In the genomic region with DNA sequence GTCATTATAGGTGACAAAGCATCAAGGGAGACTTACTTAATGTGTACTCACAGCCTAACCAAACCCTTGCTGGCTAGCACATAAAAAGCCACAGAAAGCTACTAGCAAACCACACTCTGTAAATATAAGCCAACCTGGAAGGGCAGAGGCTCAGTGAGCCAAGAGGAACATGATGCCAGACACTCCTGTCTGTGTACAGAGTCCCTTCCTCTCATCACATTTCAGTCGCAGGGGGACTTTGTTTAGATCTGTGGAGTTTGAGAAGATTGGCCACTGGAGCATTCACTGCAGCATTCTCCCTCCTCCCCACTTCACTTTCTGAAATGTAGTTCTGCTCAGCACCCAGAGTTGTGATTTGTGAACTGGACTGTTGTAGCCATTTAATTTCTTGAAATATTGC, we compare ENCODE assay signal across 25 mouse cellular contexts.
DNase-seq lines count a peak whose midpoint lies in the region; ATAC-seq and TF ChIP-seq lines count a peak whose summit lies in the region.
"Had no signal": no experiment of that assay in that cellular context is flagged by ENCODE, and none has a peak within 500 bp of the region (broad histone marks: within the 10 kb centered on the region; RNA-seq: fewer than 3 reads in every experiment).

No protein-coding gene starts in this region.

- no peaks in the 10 kb centered on the region for H3K4me1 ChIP-seq in kidney, embryonic 16.5 days (ENCODE audit: insufficient read depth, low read length)
- H3K4me1 ChIP-seq: embryonic facial prominence, embryonic 12.5 days; embryonic facial prominence, embryonic 15.5 days; heart, embryonic 10.5 days; heart, embryonic 13.5 days had no signal

- no peaks in the 10 kb centered on the region for H3K36me3 ChIP-seq in kidney, embryonic 16.5 days (ENCODE audit: insufficient read depth, low read length)
- H3K36me3 ChIP-seq: embryonic facial prominence, embryonic 12.5 days; embryonic facial prominence, embryonic 15.5 days; heart, embryonic 10.5 days; heart, embryonic 13.5 days had no signal

- peak overlapping the region; percentile 68 for H3K27ac ChIP-seq in gastrocnemius, adult 2 months
- no peak overlapping the region for H3K27ac ChIP-seq in kidney, embryonic 16.5 days (ENCODE audit: low read length)
- H3K27ac ChIP-seq: embryonic facial prominence, embryonic 12.5 days; embryonic facial prominence, embryonic 15.5 days; heart, adult 2 months; heart, embryonic 10.5 days; heart, embryonic 13.5 days; hindbrain, embryonic 14.5 days; hindbrain, postnatal 0 days had no signal

- no peak overlapping the region for H3K9ac ChIP-seq in kidney, embryonic 16.5 days (replicated peaks; ENCODE audit: low read length)
- H3K9ac ChIP-seq: embryonic facial prominence, embryonic 12.5 days; embryonic facial prominence, embryonic 15.5 days; forebrain, postnatal 0 days; heart, embryonic 13.5 days; hindbrain, embryonic 14.5 days had no signal

- intact Hi-C loops in gastrocnemius, adult 2 months (cut with DNase I): no loop called here
- intact Hi-C loops in left cerebral cortex, postnatal 10 days (cut with DNase I): no loop called here

- TF ChIP-seq CTCF in gastrocnemius, adult 2 months (IDR thresholded peaks at IDR 0.05): no peak

- H3K27me3 ChIP-seq in kidney, embryonic 16.5 days (ENCODE audit: insufficient read depth, low read length): no peaks in the 10 kb centered on the region
- H3K27me3 ChIP-seq: embryonic facial prominence, embryonic 12.5 days; embryonic facial prominence, embryonic 15.5 days; heart, embryonic 13.5 days had no signal

- peak; percentile 33 for DNase-seq in gastrocnemius, adult 2 months
- no peak for DNase-seq in gastrocnemius, postnatal 25 days
- no peak for DNase-seq in kidney, adult 9 months
- DNase-seq in skeletal muscle tissue, adult 2 months (ENCODE audit: low read depth, low spot score): peak; percentile 6
- no peak for DNase-seq in left cerebral cortex, postnatal 10 days (ENCODE audit: extremely low spot score in 1 of 2, low spot score in 2 of 2)
- DNase-seq: adrenal gland, adult 2 months; adrenal gland, postnatal 14 days; cerebellum, adult 11 months; cerebellum, adult 2 months; cerebellum, adult 9-11 months; cerebellum, postnatal 25 days; forebrain, postnatal 0 days; heart, adult 2 months; heart, postnatal 14 days; heart, postnatal 4 days had no signal

- no peak overlapping the region for H3K4me2 ChIP-seq in kidney, embryonic 16.5 days (replicated peaks; ENCODE audit: low read depth, low read length)
- H3K4me2 ChIP-seq: embryonic facial prominence, embryonic 12.5 days; embryonic facial prominence, embryonic 15.5 days; heart, embryonic 13.5 days; hindbrain, embryonic 14.5 days had no signal

- peak; percentile 42; the same call in 1 of the 2 replicates for ATAC-seq in kidney, embryonic 16.5 days (ENCODE audit: low FRiP score, low TSS enrichment)
- ATAC-seq: CD4-positive, CD25-positive, alpha-beta regulatory T cell, adult 4 months; forebrain, embryonic 14.5 days; forebrain, postnatal 0 days; hindbrain, postnatal 0 days; inflammation-experienced regulatory T-cells, adult 6 months had no signal

- 38% methylated on average over 1 of the region's 1 CpGs for WGBS in kidney, embryonic 16.5 days

- no peak overlapping the region for H3K4me3 ChIP-seq in gastrocnemius, adult 2 months
- no peak overlapping the region for H3K4me3 ChIP-seq in kidney, embryonic 16.5 days (ENCODE audit: low read length)
- H3K4me3 ChIP-seq: embryonic facial prominence, embryonic 12.5 days; embryonic facial prominence, embryonic 15.5 days; heart, adult 2 months; heart, embryonic 10.5 days; heart, embryonic 13.5 days had no signal

- H3K9me3 ChIP-seq in kidney, embryonic 16.5 days (ENCODE audit: low read length): no peaks in the 10 kb centered on the region
- H3K9me3 ChIP-seq: embryonic facial prominence, embryonic 12.5 days; embryonic facial prominence, embryonic 15.5 days; heart, embryonic 10.5 days; heart, embryonic 13.5 days had no signal

Comparison
In these comparisons a context has a peak if more than half of its experiments do, and no peak if none do; other contexts are left out.
1. DNase-seq: peak in gastrocnemius, adult 2 months (single experiment) and skeletal muscle tissue, adult 2 months (single experiment); none in gastrocnemius, postnatal 25 days (single experiment), kidney, adult 9 months (single experiment) and left cerebral cortex, postnatal 10 days (0 of 2).